Mouse (Mus musculus) E14TG2a.4 (cell line): Measurements from ENCODE around the gene H2afy2.

ENCODE experiments used
- CTCF ChIP-seq: conservative IDR thresholded peaks from 2 replicates; pipeline ENCODE4 v1.5.1; 2014; ENCODE audit warnings: low read length
- NANOG ChIP-seq: IDR thresholded peaks from 2 replicates; pipeline ENCODE4 v1.6.1; 2014; ENCODE audit warnings: borderline replicate concordance, low read length, mixed read lengths
- POU5F1 ChIP-seq: IDR thresholded peaks from 2 replicates; pipeline ENCODE4 v1.6.1; 2014; ENCODE audit warnings: low read length, borderline replicate concordance

- no peak for TF ChIP-seq CTCF
- TF ChIP-seq NANOG, result no peak
- no peak for TF ChIP-seq POU5F1
These were observed 30.9 kb downstream of the H2afy2 start for GRCm38 (mm10) chr10:61753071-61753470.
